Mouse (Mus musculus) midbrain, embryonic 15.5 days (tissue): ENCODE results near the gene Myh14. TPM values are rescaled to one million over a fixed set of nuclear protein-coding genes. Genes with fewer than 3 reads are reported as not detected.

Source experiments
- ATAC-seq: fragments of 200-750 bp; cut with Nextera tagmentation; replicated peaks from 2 replicates; pipeline ENCODE4 v1.8.0; 2017; ENCODE audit warnings: moderate TSS enrichment
- H3K27ac ChIP-seq: fragments of 300-500 bp; sonication (generic); 2 replicates; pipeline ENCODE4 v1.5.1; 2015; ENCODE audit warnings: mild to moderate bottlenecking, inconsistent platforms
- H3K27me3 ChIP-seq: fragments of 300-500 bp; sonication (generic); replicated peaks from 2 replicates; pipeline ENCODE4 v1.6.1; 2015; ENCODE audit warnings: inconsistent platforms
- H3K36me3 ChIP-seq: fragments of 300-500 bp; sonication (generic); replicated peaks from 2 replicates; pipeline ENCODE4 v1.6.1; 2015; ENCODE audit warnings: inconsistent platforms
- H3K4me1 ChIP-seq: fragments of 300-500 bp; sonication (generic); 2 replicates; pipeline ENCODE4 v1.6.1; 2015; ENCODE audit warnings: inconsistent platforms
- H3K4me2 ChIP-seq: fragments of 300-500 bp; sonication (generic); 2 replicates; pipeline ENCODE4 v1.6.1; 2015; ENCODE audit warnings: inconsistent platforms, mild to moderate bottlenecking, moderate library complexity
- H3K4me3 ChIP-seq: fragments of 300-500 bp; sonication (generic); 2 replicates; pipeline ENCODE4 v1.5.1; 2015; ENCODE audit warnings: mild to moderate bottlenecking, inconsistent platforms
- H3K9ac ChIP-seq: fragments of 300-500 bp; sonication (generic); 2 replicates; pipeline ENCODE4 v1.6.1; 2015; ENCODE audit warnings: mild to moderate bottlenecking, inconsistent platforms
- H3K9me3 ChIP-seq: fragments of 300-500 bp; sonication (generic); 2 replicates; pipeline ENCODE4 v1.6.1; 2016; ENCODE audit warnings: inconsistent platforms
- WGBS: fragments of 180-500 bp; shearing (Covaris S2); methylation state at CpG from one replicate; pipeline ENCODE4 v1.1.7; 2015; ENCODE audit warnings: mixed read lengths; 5-methylcytosine and 5-hydroxymethylcytosine counted together
- polyA plus RNA-seq: library from polyadenylated mRNA; unstranded; fragments of >200 nt; fragmentation: Nextera tagmentation; extraction: Ambion mirVana; gene quantifications from 2 replicates; pipeline ENCODE4 v1.2.1, GENCODE M21; 2015

Myh14 gene
- polyA plus RNA-seq, 1 experiment from 2014 or later, result 2.9 TPM

- H3K27me3 ChIP-seq, result peaks cover 17% of the 10 kb centered on the region
- 73% methylated on average over 2 of the region's 2 CpGs for WGBS
These were observed 4.2 kb downstream of the Myh14 start for GRCm38 (mm10) chr7:44666462-44666861.

GRCm38 (mm10) chr7:44664731-44665130 is 5.9 kb downstream of the Myh14 start:
- WGBS, result 34% methylated on average over 11 of the region's 11 CpGs

More at GRCm38 (mm10) chr7:44666462-44666861, 4.2 kb downstream of the Myh14 start:
- Histone ChIP-seq H3K4me1 (peaks cover 10% of the 10 kb centered on the region), H3K9me3 (no peaks in the 10 kb centered on the region), H3K36me3 (no peaks in the 10 kb centered on the region), H3K9ac (no peak overlapping the region), H3K4me3 (no peak overlapping the region), H3K27ac (no peak overlapping the region), H3K4me2 (no peak overlapping the region)
- no peak for ATAC-seq

GRCm38 (mm10) chr7:44663546-44663945 is 7.1 kb downstream of the Myh14 start:
- WGBS, result 78% methylated on average over 5 of the region's 5 CpGs
- Histone ChIP-seq H3K9me3 (no peaks in the 10 kb centered on the region), H3K27me3 (0 out of 2 replicates have a peak, but pooled peaks cover 4% of the 10 kb centered on the region), H3K9ac (no peak overlapping the region), H3K27ac (no peak overlapping the region), H3K4me1 (no peaks in the 10 kb centered on the region), H3K4me2 (no peak overlapping the region), H3K4me3 (no peak overlapping the region), H3K36me3 (no peaks in the 10 kb centered on the region)
- no peak for ATAC-seq

More at GRCm38 (mm10) chr7:44664731-44665130, 5.9 kb downstream of the Myh14 start:
- Histone ChIP-seq H3K4me1 (no peaks in the 10 kb centered on the region), H3K9me3 (no peaks in the 10 kb centered on the region), H3K27me3 (peaks cover 8% of the 10 kb centered on the region; the same call in 1 of the 2 replicates), H3K4me3 (no peak overlapping the region), H3K27ac (no peak overlapping the region), H3K4me2 (no peak overlapping the region), H3K36me3 (no peaks in the 10 kb centered on the region), H3K9ac (no peak overlapping the region)
- ATAC-seq, result no peak

- H3K4me1 ChIP-seq, result no peaks in the 10 kb centered on the region
- H3K9ac ChIP-seq, result no peak overlapping the region
- no peaks in the 10 kb centered on the region for H3K36me3 ChIP-seq
- H3K27me3 ChIP-seq, result no peaks in the 10 kb centered on the region
- no peaks in the 10 kb centered on the region for H3K9me3 ChIP-seq
- no peak for ATAC-seq
- WGBS, result 7% methylated on average over 3 of the region's 3 CpGs
- H3K4me3 ChIP-seq, result no peak overlapping the region
- H3K27ac ChIP-seq, result no peak overlapping the region
- no peak overlapping the region for H3K4me2 ChIP-seq
These were observed 8.1 kb downstream of the Myh14 start for GRCm38 (mm10) chr7:44662569-44662968.

- Histone ChIP-seq H3K4me3 (no peak overlapping the region), H3K9me3 (no peaks in the 10 kb centered on the region), H3K9ac (no peak overlapping the region), H3K27ac (no peak overlapping the region), H3K4me1 (no peaks in the 10 kb centered on the region), H3K36me3 (no peaks in the 10 kb centered on the region), H3K4me2 (no peak overlapping the region), H3K27me3 (no peaks in the 10 kb centered on the region)
- 16% methylated on average over 8 of the region's 8 CpGs for WGBS
- ATAC-seq, result no peak
These were observed 8.5 kb downstream of the Myh14 start for GRCm38 (mm10) chr7:44662168-44662567.

GRCm38 (mm10) chr7:44661219-44661618 is 9.4 kb downstream of the Myh14 start:
- Histone ChIP-seq H3K36me3 (no peaks in the 10 kb centered on the region), H3K4me3 (no peak overlapping the region), H3K27ac (no peak overlapping the region), H3K9ac (no peak overlapping the region), H3K4me1 (no peaks in the 10 kb centered on the region), H3K4me2 (no peak overlapping the region), H3K9me3 (no peaks in the 10 kb centered on the region), H3K27me3 (no peaks in the 10 kb centered on the region)
- WGBS, result 71% methylated on average over 5 of the region's 5 CpGs
- no peak for ATAC-seq

GRCm38 (mm10) chr7:44655504-44655903 is 15.1 kb downstream of the Myh14 start:
- Histone ChIP-seq H3K4me2 (no peak overlapping the region), H3K9ac (no peak overlapping the region), H3K9me3 (no peaks in the 10 kb centered on the region), H3K36me3 (no peaks in the 10 kb centered on the region), H3K4me1 (no peaks in the 10 kb centered on the region), H3K27me3 (0 out of 2 replicates have a peak, but pooled peaks cover 2% of the 10 kb centered on the region), H3K4me3 (no peak overlapping the region), H3K27ac (no peak overlapping the region)
- WGBS, result 14% methylated on average over 8 of the region's 8 CpGs
- no peak for ATAC-seq

- H3K9me3 ChIP-seq, result no peaks in the 10 kb centered on the region
- no peak for ATAC-seq
- no peak overlapping the region for H3K9ac ChIP-seq
- WGBS, result 53% methylated on average over 8 of the region's 8 CpGs
- no peaks in the 10 kb centered on the region for H3K36me3 ChIP-seq
- H3K27me3 ChIP-seq, result 0 out of 2 replicates have a peak, but pooled peaks cover 2% of the 10 kb centered on the region
- no peak overlapping the region for H3K4me2 ChIP-seq
- H3K4me1 ChIP-seq, result no peaks in the 10 kb centered on the region
- no peak overlapping the region for H3K4me3 ChIP-seq
- H3K27ac ChIP-seq, result no peak overlapping the region
These were observed 16.9 kb downstream of the Myh14 start for GRCm38 (mm10) chr7:44653773-44654172.

GRCm38 (mm10) chr7:44651416-44651815 is 19.2 kb downstream of the Myh14 start:
- ATAC-seq, result no peak
- no peaks in the 10 kb centered on the region for H3K36me3 ChIP-seq
- no peaks in the 10 kb centered on the region for H3K4me1 ChIP-seq
- 0 out of 2 replicates have a peak, but pooled peaks cover 2% of the 10 kb centered on the region for H3K27me3 ChIP-seq
- 79% methylated on average over 7 of the region's 7 CpGs for WGBS
- no peaks in the 10 kb centered on the region for H3K9me3 ChIP-seq
- no peak overlapping the region for H3K9ac ChIP-seq
- no peak overlapping the region for H3K4me2 ChIP-seq
- no peak overlapping the region for H3K27ac ChIP-seq
- no peak overlapping the region for H3K4me3 ChIP-seq

GRCm38 (mm10) chr7:44649990-44650389 is 20.7 kb downstream of the Myh14 start:
- H3K4me1 ChIP-seq, result peaks cover 3% of the 10 kb centered on the region; the same call in 1 of the 2 replicates
- H3K27ac ChIP-seq, result no peak overlapping the region
- no peak overlapping the region for H3K4me2 ChIP-seq
- no peaks in the 10 kb centered on the region for H3K36me3 ChIP-seq
- no peak overlapping the region for H3K9ac ChIP-seq
- H3K27me3 ChIP-seq, result peaks cover 2% of the 10 kb centered on the region
- ATAC-seq, result no peak
- no peak overlapping the region for H3K4me3 ChIP-seq
- 15% methylated on average over 4 of the region's 4 CpGs for WGBS
- no peaks in the 10 kb centered on the region for H3K9me3 ChIP-seq

GRCm38 (mm10) chr7:44649094-44649610 is 21.5 kb downstream of the Myh14 start:
- Histone ChIP-seq H3K4me1 (peaks cover 3% of the 10 kb centered on the region; the same call in 1 of the 2 replicates), H3K9me3 (no peaks in the 10 kb centered on the region), H3K4me3 (no peak overlapping the region), H3K27ac (no peak overlapping the region), H3K9ac (no peak overlapping the region), H3K4me2 (no peak overlapping the region), H3K36me3 (no peaks in the 10 kb centered on the region), H3K27me3 (peaks cover 5% of the 10 kb centered on the region)
- 79% methylated on average over 8 of the region's 8 CpGs for WGBS
- ATAC-seq, result no peak

- Histone ChIP-seq H3K27ac (no peak overlapping the region), H3K4me3 (no peak overlapping the region), H3K36me3 (no peaks in the 10 kb centered on the region), H3K9me3 (no peaks in the 10 kb centered on the region), H3K4me1 (peaks cover 3% of the 10 kb centered on the region; the same call in 1 of the 2 replicates), H3K27me3 (peaks cover 10% of the 10 kb centered on the region), H3K4me2 (no peak overlapping the region), H3K9ac (no peak overlapping the region)
- WGBS, result 83% methylated on average over 10 of the region's 10 CpGs
- ATAC-seq, result no peak
These were observed 22.9 kb downstream of the Myh14 start for GRCm38 (mm10) chr7:44647729-44648128.

- H3K4me2 ChIP-seq, result no peak overlapping the region
- no peaks in the 10 kb centered on the region for H3K36me3 ChIP-seq
- WGBS, result 50% methylated on average over 7 of the region's 7 CpGs
- H3K9ac ChIP-seq, result no peak overlapping the region
- no peak overlapping the region for H3K27ac ChIP-seq
- H3K9me3 ChIP-seq, result no peaks in the 10 kb centered on the region
- H3K27me3 ChIP-seq, result peaks cover 10% of the 10 kb centered on the region
- H3K4me1 ChIP-seq, result peaks cover 3% of the 10 kb centered on the region; the same call in 1 of the 2 replicates
- H3K4me3 ChIP-seq, result no peak overlapping the region
- 0 out of 2 replicates have a peak, but pooled peaks have one; percentile 62 for ATAC-seq
These were observed 23.5 kb downstream of the Myh14 start for GRCm38 (mm10) chr7:44647042-44647724.
